Mouse (Mus musculus): Measurements from ENCODE around the gene Sox1.

The Sox1 gene

DNA sequence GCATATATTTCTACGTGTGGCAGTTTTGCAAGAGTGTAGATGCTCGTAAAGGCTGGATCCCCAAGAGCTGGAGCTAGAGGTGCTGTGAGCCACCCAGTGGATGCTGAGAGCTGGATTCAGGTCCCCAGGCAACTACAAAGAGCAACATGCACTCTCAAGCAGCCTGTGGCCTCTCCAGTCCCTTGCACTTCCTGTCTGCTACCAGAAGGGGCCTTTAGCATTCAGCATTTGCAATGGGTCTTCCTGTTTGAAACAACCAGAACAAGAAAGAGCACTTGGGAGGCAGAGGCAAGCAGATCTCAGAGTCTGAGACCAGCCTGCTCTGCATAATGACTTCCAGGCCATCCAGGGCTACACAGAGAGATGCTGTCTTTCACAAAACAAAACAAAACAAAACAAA, 25.4 kb downstream of the Sox1 start:
- in situ Hi-C loops (cut with MseI, MboI): no loop called here

DNA sequence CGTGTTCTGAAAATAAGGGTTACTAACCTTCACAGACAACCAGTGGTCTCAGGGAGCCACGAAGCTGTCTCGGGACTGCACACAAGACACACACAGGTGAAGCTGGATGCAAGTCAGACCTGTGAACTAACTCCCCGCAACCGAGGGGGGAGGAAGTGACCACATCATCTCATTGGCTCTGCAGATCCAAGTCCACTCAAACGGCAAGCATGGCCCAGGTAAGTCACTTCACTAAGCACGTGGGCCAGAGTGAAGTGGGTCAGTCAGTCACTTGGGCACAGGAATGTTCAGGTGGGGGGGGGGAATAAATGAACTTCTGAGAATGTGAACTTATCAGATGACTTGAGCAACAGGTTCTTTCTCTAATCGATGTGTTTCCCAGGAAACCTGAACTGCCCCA, 30.8 kb downstream of the Sox1 start:
- in situ Hi-C loops (cut with MseI, MboI): no loop called here

- in situ Hi-C loops (cut with MseI, MboI): no loop called here
Observed at GRCm38 (mm10) chr8:12427346-12427745, 32.3 kb downstream of the Sox1 start.

DNA sequence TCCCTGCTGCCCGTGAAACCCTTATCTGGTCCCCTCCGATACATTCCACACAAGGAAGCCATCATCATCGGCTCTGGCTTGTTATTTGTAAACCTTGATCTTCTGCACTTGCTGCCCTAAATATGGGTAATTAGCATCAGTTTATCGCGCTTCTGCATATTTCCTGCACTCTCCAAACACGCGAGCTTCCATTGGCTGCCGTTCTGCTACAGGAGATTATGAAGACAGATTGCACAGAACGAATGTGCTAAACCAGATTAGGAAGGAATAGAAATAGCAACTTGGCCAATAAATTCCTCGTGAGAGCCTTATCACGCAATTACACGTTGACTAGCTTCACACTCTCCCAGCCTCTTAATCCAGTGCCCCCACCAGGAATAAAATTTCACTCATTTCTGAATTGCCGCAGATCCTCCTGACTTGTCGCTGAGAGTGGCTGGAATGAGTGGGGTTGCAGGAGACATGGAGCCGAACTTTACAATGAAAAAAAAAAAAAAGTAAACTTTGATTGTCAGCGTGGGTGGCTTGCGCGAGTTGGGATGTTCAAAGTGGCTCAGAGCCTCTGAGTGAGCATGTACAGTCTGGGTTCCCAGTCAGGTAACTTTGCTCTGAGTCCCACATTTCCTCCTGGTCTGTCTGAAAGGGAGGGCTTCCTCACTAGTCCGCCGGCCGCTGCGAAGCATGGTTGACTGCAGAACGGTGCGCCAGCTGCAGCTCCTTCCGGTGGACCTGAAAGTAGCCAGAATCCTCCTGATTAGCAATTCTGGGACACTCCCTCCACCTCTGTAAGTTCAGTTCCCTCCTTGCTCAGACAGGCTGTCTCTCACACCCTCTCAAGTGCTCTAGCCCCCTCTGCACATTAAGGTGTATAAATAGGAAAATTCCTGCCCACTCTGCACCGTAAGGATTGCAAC, 33.0 kb downstream of the Sox1 start:
- in situ Hi-C loops (cut with MseI, MboI): no loop called here

- in situ Hi-C loops (cut with MseI, MboI): no loop called here
Observed at GRCm38 (mm10) chr8:12428931-12429330, 33.8 kb downstream of the Sox1 start.

DNA sequence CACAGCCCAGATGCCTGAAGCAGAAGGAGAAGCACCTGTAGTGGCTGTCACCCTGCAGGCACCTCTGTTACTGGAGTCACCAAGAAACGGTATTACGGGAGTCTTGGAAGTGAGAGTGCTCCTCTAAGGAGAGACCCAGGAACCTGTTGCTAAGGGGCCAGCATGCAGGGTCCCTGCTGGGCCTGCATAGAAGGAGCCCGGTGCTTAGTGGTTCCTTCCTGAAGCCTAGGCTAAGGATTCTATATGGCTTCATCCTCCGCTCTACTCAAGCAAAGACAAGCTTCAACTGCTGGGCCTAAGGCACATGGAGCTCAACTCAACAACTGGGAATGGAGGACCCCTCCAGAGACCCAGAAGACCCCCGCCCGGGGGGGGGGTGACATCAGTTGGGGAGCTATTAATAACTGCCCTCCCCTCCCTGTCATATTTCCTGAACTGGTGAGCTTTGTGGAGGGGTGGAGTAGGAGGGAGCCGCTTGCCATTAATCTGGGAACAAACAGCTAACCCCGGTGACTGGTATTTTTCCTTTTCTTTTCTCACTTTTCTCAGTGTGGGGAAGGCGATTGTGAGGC, 34.6 kb downstream of the Sox1 start:
- in situ Hi-C loops (cut with MseI, MboI): no loop called here

- in situ Hi-C loops (cut with MseI, MboI): no loop called here
Observed at GRCm38 (mm10) chr8:12430173-12430899, 35.2 kb downstream of the Sox1 start.

- in situ Hi-C loops (cut with MseI, MboI): no loop called here
Observed at GRCm38 (mm10) chr8:12430900-12431737, 36.0 kb downstream of the Sox1 start.

GRCm38 (mm10) chr8:12431738-12432055, 36.6 kb downstream of the Sox1 start:
- in situ Hi-C loops (cut with MseI, MboI): no loop called here

- in situ Hi-C loops (cut with MseI, MboI): no loop called here
Observed at GRCm38 (mm10) chr8:12432546-12432945, 37.5 kb downstream of the Sox1 start.

GRCm38 (mm10) chr8:12434771-12435170, 39.7 kb downstream of the Sox1 start:
- in situ Hi-C loops (cut with MseI, MboI): no loop called here

DNA sequence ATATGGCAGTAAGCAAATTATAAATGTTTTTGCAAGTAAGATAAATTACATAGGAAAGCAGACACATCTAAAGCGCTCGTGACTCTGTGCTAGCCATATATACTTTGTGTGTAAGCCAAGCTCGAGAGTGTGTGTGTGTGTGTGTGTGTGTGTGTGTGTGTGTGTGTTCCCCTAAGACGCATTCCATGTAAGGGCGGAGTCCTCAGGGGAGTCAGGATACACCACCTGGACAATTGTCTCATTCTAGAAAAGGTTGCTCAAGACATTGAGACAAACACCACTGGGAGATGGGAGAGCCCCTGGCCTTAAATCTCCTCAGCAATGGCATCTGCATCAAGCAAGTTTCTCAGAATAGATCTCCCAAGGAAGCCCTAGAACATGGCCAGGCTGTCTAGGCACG, 42.9 kb downstream of the Sox1 start:
- in situ Hi-C loops (cut with MseI, MboI): no loop called here

DNA sequence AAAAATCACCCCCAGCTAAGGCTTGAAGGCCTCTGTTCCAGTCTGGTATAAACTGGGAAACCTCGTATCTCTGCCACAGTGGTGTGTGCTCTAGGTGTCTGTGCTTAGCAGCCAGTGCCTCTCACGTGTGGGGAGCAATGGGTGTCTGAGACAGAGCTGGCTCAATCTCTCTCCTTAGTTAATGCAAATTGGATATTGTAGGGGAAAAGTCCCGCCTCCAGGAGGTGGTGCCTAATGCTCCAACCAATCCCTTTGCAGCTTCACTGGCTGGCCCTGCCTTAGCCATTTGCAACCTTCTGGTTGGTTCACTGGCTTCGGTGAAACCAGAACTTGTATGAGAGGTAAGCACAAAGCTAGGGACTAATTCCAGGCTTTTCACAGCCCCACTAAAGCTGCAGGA, 43.9 kb downstream of the Sox1 start:
- in situ Hi-C loops (cut with MseI, MboI): no loop called here

- in situ Hi-C loops (cut with MseI, MboI): no loop called here
Observed at GRCm38 (mm10) chr8:12439846-12440245, 44.8 kb downstream of the Sox1 start.

DNA sequence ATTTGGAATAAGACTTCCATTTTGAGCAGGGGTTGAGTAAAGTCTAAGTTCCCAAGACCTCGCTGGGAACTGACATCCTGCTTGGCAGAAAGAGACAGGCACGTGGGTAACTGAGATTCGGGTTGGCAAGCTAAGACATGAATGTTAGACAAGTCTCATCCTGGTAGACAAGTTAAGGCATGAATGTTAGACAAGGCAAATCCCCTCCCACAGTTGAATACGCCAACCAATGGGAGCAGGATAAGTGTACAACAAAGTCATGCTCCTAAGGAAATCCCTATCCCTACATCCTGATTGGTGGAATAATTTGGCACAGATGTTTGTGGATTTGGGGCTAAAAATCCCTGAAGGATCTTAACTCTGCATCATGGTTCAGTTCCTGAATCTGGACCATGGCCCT, 45.9 kb downstream of the Sox1 start:
- in situ Hi-C loops (cut with MseI, MboI): no loop called here

DNA sequence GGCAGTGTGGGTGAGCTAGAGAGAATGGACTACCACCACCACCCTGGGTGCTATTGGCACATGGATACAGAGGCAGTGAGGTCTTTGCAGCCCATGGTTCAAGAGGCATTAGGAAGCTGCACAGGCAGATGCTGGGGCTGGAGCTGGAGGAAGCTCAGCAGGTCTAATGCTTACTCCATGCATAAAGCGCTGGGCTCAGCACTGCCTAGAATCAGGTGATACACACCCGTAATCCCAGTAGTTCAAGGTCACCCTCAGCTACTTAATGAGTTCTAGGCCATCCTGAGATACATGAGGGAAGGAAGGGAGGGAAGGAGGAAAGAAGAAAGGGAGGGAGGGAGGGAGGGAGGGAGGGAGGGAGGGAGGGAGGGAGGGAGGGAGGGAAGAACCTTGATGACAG, 50.2 kb downstream of the Sox1 start:
- in situ Hi-C loops (cut with MseI, MboI): no loop called here

DNA sequence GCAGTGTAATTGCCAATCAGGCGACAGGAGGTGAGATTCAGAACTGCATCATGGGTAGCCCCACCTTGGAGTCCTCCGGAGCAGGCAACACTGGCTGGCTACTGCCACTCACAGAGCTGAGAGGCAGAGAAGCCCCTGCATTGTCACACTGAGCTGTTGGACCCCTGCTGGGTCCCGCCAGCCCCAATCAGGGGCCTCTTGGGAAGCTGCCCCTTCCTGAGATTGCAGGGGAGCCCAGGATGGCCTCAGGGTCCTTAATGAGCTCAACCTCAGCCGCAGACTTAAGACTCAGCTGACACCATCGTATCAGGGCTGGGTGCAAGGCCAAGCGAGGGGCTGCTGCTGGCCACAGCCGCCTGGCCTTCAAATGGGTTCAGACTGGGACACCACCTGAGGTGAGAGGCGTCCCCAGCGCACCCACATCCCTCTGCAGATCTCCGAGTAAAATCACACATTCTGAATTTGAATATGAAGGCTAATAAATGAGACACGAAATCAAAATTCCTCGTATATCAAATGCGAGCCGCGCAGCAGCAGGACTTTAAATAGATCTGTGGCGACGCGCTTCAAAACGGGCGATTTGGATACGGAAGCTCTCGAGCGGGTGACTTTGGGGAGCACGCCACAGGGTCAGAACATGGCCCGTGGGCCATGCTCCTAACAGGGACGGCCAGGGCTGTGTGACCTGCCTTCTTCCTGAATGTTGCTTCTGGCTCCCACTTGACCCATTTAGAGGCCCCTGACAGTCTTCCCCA, 51.0 kb downstream of the Sox1 start:
- in situ Hi-C loops (cut with MseI, MboI): no loop called here
